Mouse (Mus musculus): ENCODE results near the gene Spire2. TPM values are rescaled to one million over a fixed set of nuclear protein-coding genes. Genes with fewer than 3 reads are reported as not detected.
A peak's percentile ranks its signal among the peaks of the same experiment; 100 is the strongest.

Spire2 gene
- total RNA-seq, 2 experiments from 2014 or later, result 15.2 to 17.2 TPM

GRCm38 (mm10) chr8:123334467-123334866, 2.0 kb downstream of the Spire2 start:
- DNase-seq, result no peak

- no peak for DNase-seq
These were observed 5.0 kb downstream of the Spire2 start for GRCm38 (mm10) chr8:123337475-123337874.

GRCm38 (mm10) chr8:123340071-123340470, 7.6 kb downstream of the Spire2 start:
- no peak for DNase-seq

- DNase-seq, result no peak
These were observed 8.8 kb downstream of the Spire2 start for GRCm38 (mm10) chr8:123341040-123342015.

GRCm38 (mm10) chr8:123342253-123342652, 9.7 kb downstream of the Spire2 start:
- DNase-seq, result no peak

GRCm38 (mm10) chr8:123342911-123343310, 10.4 kb downstream of the Spire2 start:
- no peak for DNase-seq

GRCm38 (mm10) chr8:123343422-123343821, 10.9 kb downstream of the Spire2 start:
- no peak for DNase-seq

- no peak for DNase-seq
These were observed 12.6 kb downstream of the Spire2 start for GRCm38 (mm10) chr8:123345135-123345534.

- DNase-seq, result no peak
These were observed 13.3 kb downstream of the Spire2 start for GRCm38 (mm10) chr8:123345856-123346255.

GRCm38 (mm10) chr8:123347293-123347692, 14.8 kb downstream of the Spire2 start:
- no peak for DNase-seq

- DNase-seq, result no peak
These were observed 15.8 kb downstream of the Spire2 start for GRCm38 (mm10) chr8:123348237-123348843.

- no peak for DNase-seq
These were observed 16.6 kb downstream of the Spire2 start for GRCm38 (mm10) chr8:123349073-123349472.

GRCm38 (mm10) chr8:123352118-123352517, 19.6 kb downstream of the Spire2 start:
- DNase-seq, result no peak

GRCm38 (mm10) chr8:123352786-123353185, 20.3 kb downstream of the Spire2 start:
- peak in 1 of 2 experiments; percentile 44 for DNase-seq

GRCm38 (mm10) chr8:123353216-123353615, 20.7 kb downstream of the Spire2 start:
- no peak for DNase-seq

GRCm38 (mm10) chr8:123361082-123361739, 28.7 kb downstream of the Spire2 start:
- DNase-seq, result peak; percentile 75 to 80

GRCm38 (mm10) chr8:123373403-123374238, 41.1 kb downstream of the Spire2 start, which contains the start of gene Tcf25:
Gene Tcf25, plus strand, starts transcription at chr8:123373753.
- peak; percentile 95 to 97 for DNase-seq

GRCm38 (mm10) chr8:123374239-123374578, 41.7 kb downstream of the Spire2 start:
- DNase-seq, result peak; percentile 91

- no peak for DNase-seq
These were observed 43.2 kb downstream of the Spire2 start for GRCm38 (mm10) chr8:123375701-123376100.

GRCm38 (mm10) chr8:123376106-123376505, 43.6 kb downstream of the Spire2 start:
- no peak for DNase-seq

- DNase-seq, result no peak
These were observed 49.2 kb downstream of the Spire2 start for GRCm38 (mm10) chr8:123381711-123382110.

- no peak for DNase-seq
These were observed 50.0 kb downstream of the Spire2 start for GRCm38 (mm10) chr8:123382516-123382915.

All from layer of hippocampus, postnatal 36 days (tissue).